Mouse (Mus musculus): ENCODE measurements around the gene Dnm3.

The Dnm3 gene

GRCm38 (mm10) chr1:162209010-162209409 is 268.8 kb downstream of the Dnm3 start:
- no peak for DNase-seq (ENCODE audit: low spot score)

GRCm38 (mm10) chr1:162207708-162208043 is 270.2 kb downstream of the Dnm3 start:
- no peak for DNase-seq (ENCODE audit: low spot score)

- peak; percentile 61 for DNase-seq (ENCODE audit: low spot score)
These were observed 270.7 kb downstream of the Dnm3 start for GRCm38 (mm10) chr1:162206998-162207707.

- no peak for DNase-seq (ENCODE audit: low spot score)
These were observed 275.1 kb downstream of the Dnm3 start for GRCm38 (mm10) chr1:162202465-162203348.

GRCm38 (mm10) chr1:162200446-162200845 is 277.4 kb downstream of the Dnm3 start:
- no peak for DNase-seq (ENCODE audit: low spot score)

- DNase-seq (ENCODE audit: low spot score) = no peak
These were observed 280.8 kb downstream of the Dnm3 start for GRCm38 (mm10) chr1:162196812-162197680.

GRCm38 (mm10) chr1:162188744-162189143 is 289.1 kb downstream of the Dnm3 start:
- DNase-seq (ENCODE audit: low spot score) = no peak

- DNase-seq (ENCODE audit: low spot score) = no peak
These were observed 290.3 kb downstream of the Dnm3 start for GRCm38 (mm10) chr1:162187352-162188120.

- peak; percentile 16 for DNase-seq (ENCODE audit: low spot score)
These were observed 291.1 kb downstream of the Dnm3 start for GRCm38 (mm10) chr1:162186470-162187351.

GRCm38 (mm10) chr1:162184003-162184748 is 293.7 kb downstream of the Dnm3 start:
- no peak for DNase-seq (ENCODE audit: low spot score)

GRCm38 (mm10) chr1:162183438-162183837 is 294.4 kb downstream of the Dnm3 start:
- DNase-seq (ENCODE audit: low spot score) = no peak

GRCm38 (mm10) chr1:162181187-162181975 is 296.5 kb downstream of the Dnm3 start:
- DNase-seq (ENCODE audit: low spot score) = no peak

- no peak for DNase-seq (ENCODE audit: low spot score)
These were observed 297.4 kb downstream of the Dnm3 start for GRCm38 (mm10) chr1:162180451-162180850.

GRCm38 (mm10) chr1:162179401-162179800 is 298.4 kb downstream of the Dnm3 start:
- DNase-seq (ENCODE audit: low spot score) = no peak

- no peak for DNase-seq (ENCODE audit: low spot score)
These were observed 305.0 kb downstream of the Dnm3 start for GRCm38 (mm10) chr1:162172806-162173205.

- no peak for DNase-seq (ENCODE audit: low spot score)
These were observed 313.9 kb downstream of the Dnm3 start for GRCm38 (mm10) chr1:162163687-162164484.

- no peak for DNase-seq (ENCODE audit: low spot score)
These were observed 315.2 kb downstream of the Dnm3 start for GRCm38 (mm10) chr1:162162677-162163076.

- no peak for DNase-seq (ENCODE audit: low spot score)
These were observed 315.6 kb downstream of the Dnm3 start for GRCm38 (mm10) chr1:162162249-162162648.

All from lung, postnatal 25 days (tissue).